ENCODE assay signal across 18 mouse cellular contexts in the genomic region with DNA sequence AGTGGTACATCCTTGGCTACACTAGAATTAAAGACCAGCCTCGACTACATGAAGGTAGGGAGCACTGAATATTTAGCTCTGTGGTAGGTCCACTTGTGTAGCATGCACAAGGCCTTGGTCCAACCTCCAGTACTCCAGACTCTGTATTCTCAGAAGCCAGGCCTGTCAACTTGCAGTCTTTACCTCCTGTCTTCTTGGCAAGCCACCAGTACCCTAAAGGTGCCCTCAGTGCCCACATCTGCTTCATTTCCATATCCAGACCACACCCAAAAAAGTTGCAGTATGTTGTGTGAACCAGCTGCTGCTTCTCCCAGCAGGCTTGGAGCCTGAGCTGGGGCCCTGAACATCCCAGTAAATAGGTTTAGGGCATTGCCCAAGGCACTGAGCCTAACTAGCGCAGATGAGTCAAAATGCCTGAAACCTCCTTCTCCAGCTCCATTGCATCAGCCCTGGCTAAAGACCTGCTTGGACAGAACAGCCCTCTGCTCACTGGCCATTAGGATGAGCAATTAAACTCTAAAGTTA. TPM values are rescaled to one million over a fixed set of nuclear protein-coding genes. Genes with fewer than 3 reads are reported as not detected.
DNase-seq lines count a peak whose midpoint lies in the region; ATAC-seq and TF ChIP-seq lines count a peak whose summit lies in the region.
"Had no signal": no experiment of that assay in that cellular context is flagged by ENCODE, and none has a peak within 500 bp of the region (broad histone marks: within the 10 kb centered on the region; RNA-seq: fewer than 3 reads in every experiment).

No protein-coding gene starts in this region.

- 0 out of 2 replicates have a peak overlapping the region, but pooled peaks have one; percentile 94 for H3K27ac ChIP-seq in intestine, embryonic 15.5 days
- no peak overlapping the region for H3K27ac ChIP-seq in intestine, postnatal 0 days (ENCODE audit: low read depth, low read length)
- H3K27ac ChIP-seq in ES-Bruce4 (ENCODE audit: insufficient read depth, low read length) = peak overlapping the region; percentile 92
- H3K27ac ChIP-seq: liver, embryonic 14.5 days had no signal

- no peaks in the 10 kb centered on the region for H3K9me3 ChIP-seq in intestine, embryonic 15.5 days
- no peaks in the 10 kb centered on the region for H3K9me3 ChIP-seq in intestine, postnatal 0 days (ENCODE audit: control insufficient read depth)
- no peaks in the 10 kb centered on the region for H3K9me3 ChIP-seq in ES-Bruce4 (replicated peaks; ENCODE audit: control insufficient read depth, insufficient read depth, low read length, poor library complexity, severe bottlenecking)
- H3K9me3 ChIP-seq: midbrain, embryonic 10.5 days had no signal

- no peak for ATAC-seq in intestine, embryonic 15.5 days
- no peak for ATAC-seq in intestine, postnatal 0 days
- no peak for ATAC-seq in inflammation-experienced regulatory T-cells, adult 6 months
- ATAC-seq: hindbrain, postnatal 0 days; lung, postnatal 0 days had no signal

- TF ChIP-seq POLR2A in ES-Bruce4 (IDR thresholded peaks at IDR 0.05; ENCODE audit: insufficient read depth, low read length) = no peak

- peak; percentile 20 for DNase-seq in adrenal gland, adult 2 months
- no peak for DNase-seq in adrenal gland, postnatal 4 days (ENCODE audit: low spot score in 2 of 2)
- peak; percentile 15 for DNase-seq in induced T-regulatory cell, adult 2 months (ENCODE audit: low read depth)
- DNase-seq in urinary bladder, adult 2 months (ENCODE audit: low spot score) = no peak
- DNase-seq: adrenal gland, postnatal 25 days; heart, adult 18-20 months; heart, postnatal 10 days; kidney, postnatal 10 days; layer of hippocampus, adult 9-11 months; thymus, postnatal 36 days had no signal

- H3K4me3 ChIP-seq in intestine, embryonic 15.5 days (replicated peaks) = no peak overlapping the region
- no peak overlapping the region for H3K4me3 ChIP-seq in intestine, postnatal 0 days (ENCODE audit: low read depth, low read length)
- H3K4me3 ChIP-seq in ES-Bruce4 (ENCODE audit: low read depth, low read length) = no peak overlapping the region

- H3K36me3 ChIP-seq in intestine, embryonic 15.5 days = peaks cover 21% of the 10 kb centered on the region; the same call in 1 of the 2 replicates
- H3K36me3 ChIP-seq in intestine, postnatal 0 days (ENCODE audit: control insufficient read depth, insufficient read depth) = peaks cover 39% of the 10 kb centered on the region
- H3K36me3 ChIP-seq in ES-Bruce4 (ENCODE audit: control insufficient read depth, insufficient read depth, low read length, poor library complexity, severe bottlenecking) = peaks cover 54% of the 10 kb centered on the region

- H3K27me3 ChIP-seq in intestine, embryonic 15.5 days (replicated peaks) = no peaks in the 10 kb centered on the region
- H3K27me3 ChIP-seq in intestine, postnatal 0 days (replicated peaks; ENCODE audit: control insufficient read depth, insufficient read depth, low read length) = no peaks in the 10 kb centered on the region
- H3K27me3 ChIP-seq in ES-Bruce4 (ENCODE audit: control insufficient read depth, insufficient read depth, low read length, poor library complexity, severe bottlenecking) = no peaks in the 10 kb centered on the region

- TF ChIP-seq CTCF in intestine, postnatal 0 days (IDR thresholded peaks at IDR 0.05; ENCODE audit: low read depth) = no peak
- no peak for TF ChIP-seq CTCF in ES-Bruce4 (IDR thresholded peaks at IDR 0.05; ENCODE audit: low read depth, low read length)

- peaks cover 25% of the 10 kb centered on the region for H3K4me1 ChIP-seq in intestine, embryonic 15.5 days (replicated peaks)
- H3K4me1 ChIP-seq in intestine, postnatal 0 days (replicated peaks; ENCODE audit: control insufficient read depth, insufficient read depth, low read length) = 0 out of 2 replicates have a peak, but pooled peaks cover 6% of the 10 kb centered on the region
- H3K4me1 ChIP-seq in ES-Bruce4 (ENCODE audit: control insufficient read depth, insufficient read depth, low read length) = peaks cover 6% of the 10 kb centered on the region

- no peak overlapping the region for H3K4me2 ChIP-seq in intestine, embryonic 15.5 days (replicated peaks)
- H3K4me2 ChIP-seq in intestine, postnatal 0 days (replicated peaks; ENCODE audit: low read depth) = no peak overlapping the region

- 85% methylated on average over 2 of the region's 2 CpGs for WGBS in intestine, embryonic 15.5 days
- 86% methylated on average over 2 of the region's 2 CpGs for WGBS in intestine, postnatal 0 days

- no peak overlapping the region for H3K9ac ChIP-seq in intestine, embryonic 15.5 days
- H3K9ac ChIP-seq in intestine, postnatal 0 days (ENCODE audit: low read depth, low read length) = no peak overlapping the region
- no peak overlapping the region; the same call in 1 of the 2 replicates for H3K9ac ChIP-seq in ES-Bruce4 (ENCODE audit: low read depth, poor library complexity, severe bottlenecking)
- H3K9ac ChIP-seq: liver, embryonic 14.5 days had no signal

- no peak for TF ChIP-seq EP300 in ES-Bruce4 (IDR thresholded peaks at IDR 0.05; ENCODE audit: insufficient read depth, low read depth, low read length)

RNA-seq across cellular contexts. Expression of a gene that starts 1.0 kb away (rescaled TPM):
- 100 to 1,000 TPM; 351 to 505 TPM for total RNA-seq in adrenal gland, adult 2 months (2021)
- 193 and 211 TPM in 2 replicates for polyA plus RNA-seq in adrenal gland, adult 2 months (2012; rRNA removed)
- 100 to 1,000 TPM; 419 to 443 TPM for total RNA-seq in adrenal gland, postnatal 4 days (2021)
- polyA plus RNA-seq in intestine, embryonic 15.5 days (2015; fragmentation: Nextera tagmentation; extraction: Ambion mirVana) = 311 and 348 TPM in 2 replicates
- 370 and 400 TPM in 2 replicates for polyA plus RNA-seq in intestine, postnatal 0 days (2015; fragmentation: Nextera tagmentation; extraction: Ambion mirVana)
- polyA plus RNA-seq in ES-Bruce4 (2011; ENCODE audit: insufficient read depth, insufficient read length, low read depth, missing spikeins) = 523 and 530 TPM in 2 replicates
- polyA plus RNA-seq in inflammation-experienced regulatory T-cells, adult 6 months (2017; shearing (Covaris generic)) = 100 to 1,000 TPM; 104 to 381 (median 133) TPM
- 209 and 211 TPM in 2 replicates for polyA plus RNA-seq in urinary bladder, adult 2 months (2012; rRNA removed)

RNA-seq across cellular contexts. Expression of a gene that starts 11.0 kb away (rescaled TPM):
- total RNA-seq in adrenal gland, adult 2 months (2021) = 100 to 1,000 TPM in 1 of 2 experiments, 10 to 100 TPM in 1; 66.2 to 106 TPM
- 11.1 and 11.7 TPM in 2 replicates for polyA plus RNA-seq in adrenal gland, adult 2 months (2012; rRNA removed)
- 10 to 100 TPM; 82.9 to 84.6 TPM for total RNA-seq in adrenal gland, postnatal 4 days (2021)
- 432 and 477 TPM in 2 replicates for polyA plus RNA-seq in intestine, embryonic 15.5 days (2015; fragmentation: Nextera tagmentation; extraction: Ambion mirVana)
- 228 and 239 TPM in 2 replicates for polyA plus RNA-seq in intestine, postnatal 0 days (2015; fragmentation: Nextera tagmentation; extraction: Ambion mirVana)
- 150 and 167 TPM in 2 replicates for polyA plus RNA-seq in ES-Bruce4 (2011; ENCODE audit: insufficient read depth, insufficient read length, low read depth, missing spikeins)
- 100 to 1,000 TPM in 2 of 3 experiments, 10 to 100 TPM in 1; 13.2 to 293 (median 291) TPM for polyA plus RNA-seq in inflammation-experienced regulatory T-cells, adult 6 months (2017; shearing (Covaris generic))
- polyA plus RNA-seq in urinary bladder, adult 2 months (2012; rRNA removed) = 49.4 and 49.9 TPM in 2 replicates

RNA-seq across cellular contexts. Expression of a gene that starts 11.2 kb away (rescaled TPM):
- total RNA-seq in adrenal gland, adult 2 months (2021) = 10 to 100 TPM; 25.2 to 40.0 TPM
- polyA plus RNA-seq in adrenal gland, adult 2 months (2012; rRNA removed) = 45.5 and 58.5 TPM in 2 replicates
- 10 to 100 TPM; 35.9 to 37.9 TPM for total RNA-seq in adrenal gland, postnatal 4 days (2021)
- 162 and 174 TPM in 2 replicates for polyA plus RNA-seq in intestine, embryonic 15.5 days (2015; fragmentation: Nextera tagmentation; extraction: Ambion mirVana)
- polyA plus RNA-seq in intestine, postnatal 0 days (2015; fragmentation: Nextera tagmentation; extraction: Ambion mirVana) = 132 and 146 TPM in 2 replicates
- polyA plus RNA-seq in ES-Bruce4 (2011; ENCODE audit: insufficient read depth, insufficient read length, low read depth, missing spikeins) = 39.2 and 50.4 TPM in 2 replicates
- polyA plus RNA-seq in inflammation-experienced regulatory T-cells, adult 6 months (2017; shearing (Covaris generic)) = 100 to 1,000 TPM; 137 to 236 (median 173) TPM
- 44.7 and 65.0 TPM in 2 replicates for polyA plus RNA-seq in urinary bladder, adult 2 months (2012; rRNA removed)

RNA-seq across cellular contexts. Expression of a gene that starts 38.8 kb away (rescaled TPM):
- 100 to 1,000 TPM in 1 of 2 experiments, 10 to 100 TPM in 1; 88.5 to 100 TPM for total RNA-seq in adrenal gland, adult 2 months (2021)
- polyA plus RNA-seq in adrenal gland, adult 2 months (2012; rRNA removed) = 24.5 and 39.7 TPM in 2 replicates
- 100 to 1,000 TPM; 109 to 118 TPM for total RNA-seq in adrenal gland, postnatal 4 days (2021)
- polyA plus RNA-seq in intestine, embryonic 15.5 days (2015; fragmentation: Nextera tagmentation; extraction: Ambion mirVana) = 30.7 and 31.5 TPM in 2 replicates
- 64.1 and 72.3 TPM in 2 replicates for polyA plus RNA-seq in intestine, postnatal 0 days (2015; fragmentation: Nextera tagmentation; extraction: Ambion mirVana)
- 42.5 and 45.7 TPM in 2 replicates for polyA plus RNA-seq in ES-Bruce4 (2011; ENCODE audit: insufficient read depth, insufficient read length, low read depth, missing spikeins)
- 10 to 100 TPM; 18.6 to 21.4 (median 18.7) TPM for polyA plus RNA-seq in inflammation-experienced regulatory T-cells, adult 6 months (2017; shearing (Covaris generic))
- polyA plus RNA-seq in urinary bladder, adult 2 months (2012; rRNA removed) = 42.1 and 42.9 TPM in 2 replicates

Comparison
In these comparisons a context has a peak if more than half of its experiments do, and no peak if none do; other contexts are left out.
1. DNase-seq: peak in adrenal gland, adult 2 months (single experiment) and induced T-regulatory cell, adult 2 months (single experiment); none in adrenal gland, postnatal 4 days (0 of 2) and urinary bladder, adult 2 months (single experiment).